Mouse (Mus musculus): Measurements from ENCODE around the gene Gm17019.
"Not testable (repeated sequence)": the region's sequence is repeated elsewhere in the genome, so short reads cannot be mapped to it uniquely, and the experiment has no call there.

DNA sequence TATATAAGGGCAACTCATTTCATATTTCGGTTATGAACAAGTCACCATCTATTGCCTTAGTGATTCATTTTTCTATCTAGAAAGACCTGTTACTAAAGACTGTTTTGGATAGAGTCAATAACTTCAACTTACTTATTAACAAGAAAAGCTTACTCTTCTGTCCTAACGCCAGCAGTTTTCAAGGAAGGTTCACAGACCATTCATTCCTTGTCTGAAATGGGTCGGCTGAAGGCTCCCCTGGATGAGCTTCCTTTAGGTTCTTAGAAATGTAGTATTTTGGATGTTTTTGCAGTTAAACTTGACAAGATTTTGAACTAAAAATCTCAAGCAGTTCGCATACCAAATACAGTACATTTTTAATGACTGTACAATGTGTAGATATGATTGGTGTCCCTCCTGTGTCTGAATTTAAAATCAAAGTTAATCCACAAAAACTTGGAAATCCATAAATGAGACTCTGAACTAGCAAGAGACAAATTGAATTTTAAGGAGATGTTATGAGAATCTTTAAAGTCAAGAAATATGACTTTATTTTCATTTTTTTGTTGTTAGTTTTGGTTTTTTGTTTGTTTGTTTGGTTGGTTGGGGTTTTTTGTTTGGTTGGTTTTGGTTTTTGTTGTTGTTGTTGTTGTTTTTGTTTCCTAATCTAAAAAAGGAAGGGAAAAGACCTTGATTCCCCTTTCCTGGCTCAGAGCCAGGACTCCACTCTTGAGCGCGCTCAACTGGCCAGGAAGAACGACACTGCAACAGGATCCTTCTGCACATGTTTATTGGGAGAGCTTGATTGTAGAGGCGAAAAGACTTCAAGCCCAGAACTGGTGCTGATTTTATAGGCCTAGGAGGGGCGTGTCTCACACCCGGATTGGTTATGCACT is 21.6 kb upstream of the Gm17019 start:
- not testable (repeated sequence) for TF ChIP-seq POLR2A (IDR thresholded peaks at IDR 0.05; ENCODE audit: borderline replicate concordance, extremely low read depth, low read depth, low read length); CTCF (IDR thresholded peaks at IDR 0.05; ENCODE audit: insufficient read depth, low read length)
